Mouse (Mus musculus) megakaryocyte, embryonic 14.5 days (primary cell): ENCODE measurements around the gene Mcur1.

ENCODE experiments used
- FLI1 ChIP-seq: IDR thresholded peaks from 2 replicates; pipeline ENCODE4 v1.6.1; 2012; ENCODE audit warnings: low read length, inconsistent platforms, mixed read lengths
- GATA1 ChIP-seq: IDR thresholded peaks from 3 replicates; pipeline ENCODE4 v1.6.1; 2012; ENCODE audit warnings: mixed read lengths, low read length, inconsistent platforms, borderline replicate concordance

GRCm38 (mm10) chr13:43505798-43506197 lies 54.2 kb downstream of the Mcur1 start:
- TF ChIP-seq GATA1 (no peak), FLI1 (no peak)
